Mouse (Mus musculus) urinary bladder, postnatal 36 days (tissue): ENCODE data around the gene Thy1.

ENCODE experiments used
- DNase-seq, 2 experiments: peaks; one replicate each; pipeline ENCODE4 v3.0.0; 2022; ENCODE audit warnings: low spot score in 2 of 2, mixed read lengths in 1 of 2

The Thy1 gene

DNA sequence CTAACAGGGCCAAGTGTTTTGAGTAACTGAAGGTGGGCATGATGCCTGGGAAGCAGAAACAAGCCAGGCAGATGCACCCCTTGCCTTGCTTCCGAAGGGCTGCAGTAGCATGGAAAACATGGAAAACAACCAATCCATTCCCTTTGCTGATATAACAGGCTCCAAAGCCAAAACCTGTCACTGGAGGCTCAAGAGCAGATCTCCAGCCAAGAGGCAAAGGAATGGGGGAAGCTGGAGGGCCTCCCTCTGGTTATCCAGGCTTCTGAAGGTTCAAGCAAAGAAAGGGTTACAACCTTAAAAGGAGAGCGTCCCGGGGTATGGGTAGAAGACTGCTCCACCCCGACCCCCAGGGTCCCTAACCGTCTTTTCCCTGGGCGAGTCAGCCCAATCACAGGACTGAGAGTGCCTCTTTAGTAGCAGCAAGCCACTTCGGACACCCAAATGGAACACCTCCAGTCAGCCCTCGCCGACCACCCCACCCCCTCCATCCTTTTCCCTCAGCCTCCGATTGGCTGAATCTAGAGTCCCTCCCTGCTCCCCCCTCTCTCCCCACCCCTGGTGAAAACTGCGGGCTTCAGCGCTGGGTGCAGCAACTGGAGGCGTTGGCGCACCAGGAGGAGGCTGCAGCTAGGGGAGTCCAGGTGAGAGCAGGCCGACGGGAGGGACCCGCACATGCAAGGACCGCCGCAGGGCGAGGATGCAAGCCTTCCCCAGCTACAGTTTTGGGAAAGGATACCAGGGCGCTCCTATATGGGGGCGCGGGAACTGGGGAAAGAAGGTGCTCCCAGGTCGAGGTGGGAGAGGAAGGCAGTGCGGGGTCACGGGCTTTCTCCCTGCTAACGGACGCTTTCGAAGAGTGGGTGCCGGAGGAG lies at the start of gene Thy1:
Gene Thy1 (plus strand): TSS at position 549 of the 872 bp plus-strand sequence.
- peak in 1 of 2 experiments; percentile 29 for DNase-seq

DNA sequence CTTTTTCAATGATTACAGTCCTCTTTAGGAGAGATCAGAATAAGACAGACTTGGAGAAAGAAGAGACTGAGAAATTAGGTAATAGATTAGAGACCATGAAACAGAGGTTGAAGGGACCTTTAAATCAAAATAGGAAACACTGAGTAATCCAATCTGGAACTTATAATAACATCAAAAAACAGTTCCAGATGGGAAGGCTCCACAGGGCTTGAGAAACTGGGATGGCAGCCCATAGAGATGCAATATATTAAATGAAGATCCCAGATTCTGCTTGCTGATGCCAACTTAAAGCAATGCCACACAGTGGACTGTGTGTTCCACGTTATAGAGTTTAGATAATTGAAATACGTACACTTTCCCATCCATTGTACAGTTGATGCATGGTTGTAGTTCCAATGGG lies 45.5 kb upstream of the Thy1 start:
- DNase-seq = no peak

DNA sequence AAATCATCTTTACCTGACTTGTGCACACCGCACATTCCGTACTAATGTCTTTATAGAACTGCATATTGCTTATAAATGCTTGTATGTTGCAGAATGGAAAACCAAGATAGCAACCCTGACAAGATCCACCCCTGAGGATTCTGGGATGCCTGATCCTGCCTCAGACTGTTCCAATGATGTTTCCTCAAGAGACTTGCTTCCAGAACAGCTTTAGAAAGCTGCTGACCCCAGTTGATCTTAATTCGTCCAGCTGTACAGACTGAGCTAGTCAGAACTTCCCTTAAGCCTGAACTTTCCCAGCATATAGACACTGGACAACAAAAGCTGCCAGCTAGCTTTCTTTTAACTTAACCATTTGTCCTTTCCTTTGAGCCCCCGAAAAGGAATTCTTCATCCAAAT lies 44.3 kb upstream of the Thy1 start:
- DNase-seq = no peak

DNA sequence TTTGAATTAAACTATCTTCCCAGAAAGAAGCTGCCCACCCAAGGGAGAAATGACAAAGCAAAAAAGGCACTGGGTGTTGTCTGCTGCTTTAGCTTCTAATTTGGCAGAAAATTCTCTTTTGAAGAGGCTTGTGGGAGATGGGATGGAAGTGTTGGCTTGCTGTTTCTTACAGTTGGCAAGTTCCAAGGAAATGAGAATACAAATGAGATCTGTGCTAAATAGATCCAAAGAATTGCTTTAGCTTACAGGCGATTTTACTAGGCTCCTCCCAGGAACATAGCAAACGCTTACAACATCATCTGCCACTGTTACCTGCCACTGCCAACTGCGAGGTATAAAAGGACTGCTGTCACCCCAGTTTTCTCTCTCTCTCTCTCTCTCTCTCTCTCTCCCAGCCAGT lies 38.8 kb upstream of the Thy1 start:
- DNase-seq = no peak

DNA sequence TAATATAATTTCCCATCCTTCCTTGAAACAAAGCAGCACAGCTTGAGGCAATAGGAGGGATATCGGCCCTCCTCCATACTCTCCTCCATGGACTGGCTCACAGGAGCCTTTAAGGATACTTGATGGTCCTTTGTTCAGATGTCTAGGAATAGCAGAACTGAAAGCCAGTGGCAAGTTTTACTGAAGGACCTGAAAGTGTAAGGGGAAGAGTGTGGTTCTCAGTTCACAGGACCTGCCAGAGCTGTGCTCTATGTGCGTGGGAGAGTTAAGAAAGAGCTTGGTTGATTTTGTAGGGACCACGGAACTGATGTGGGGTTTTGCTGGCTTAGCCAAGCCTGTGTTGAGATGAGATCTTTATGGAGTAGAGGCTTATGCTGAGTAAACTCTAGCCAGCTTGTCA lies 37.9 kb upstream of the Thy1 start:
- no peak for DNase-seq

DNA sequence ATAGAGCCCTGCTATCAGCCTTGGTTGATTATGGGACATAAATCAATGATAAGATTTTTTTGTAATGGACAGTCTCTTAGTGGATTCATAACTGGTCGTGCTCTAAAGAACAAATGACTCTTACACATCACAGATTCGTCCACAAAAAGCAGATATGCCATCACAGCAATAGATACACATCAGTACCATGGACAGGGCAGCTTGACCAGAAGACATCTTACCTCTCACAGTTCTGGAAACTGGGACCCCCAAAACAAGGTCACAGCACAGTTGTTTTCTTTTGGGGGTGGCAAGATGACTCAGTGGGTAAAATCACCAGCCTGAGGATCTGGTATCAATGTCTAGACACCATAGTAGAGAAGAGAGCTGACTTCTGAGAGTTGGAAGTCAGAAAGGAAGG lies 35.9 kb upstream of the Thy1 start:
- DNase-seq = no peak

DNA sequence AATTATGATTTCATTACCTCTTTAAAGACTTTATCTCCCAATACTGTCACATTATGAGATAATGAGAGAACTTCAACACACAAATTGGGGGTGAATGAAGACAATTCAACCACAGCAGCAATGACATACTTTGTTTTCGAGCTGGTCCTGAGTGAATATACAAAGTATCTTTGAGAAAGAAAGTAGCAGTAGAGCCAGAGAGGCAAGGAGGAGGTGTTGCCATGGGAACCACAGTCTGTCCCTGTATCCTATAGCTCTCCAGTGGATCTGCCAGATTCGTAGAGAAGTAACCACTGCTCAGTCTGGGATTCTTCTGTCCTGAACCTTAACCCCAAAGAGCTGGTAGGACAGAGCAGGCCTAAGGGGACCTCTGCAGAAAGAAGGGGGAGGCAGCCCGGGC lies 35.2 kb upstream of the Thy1 start:
- DNase-seq = no peak

DNA sequence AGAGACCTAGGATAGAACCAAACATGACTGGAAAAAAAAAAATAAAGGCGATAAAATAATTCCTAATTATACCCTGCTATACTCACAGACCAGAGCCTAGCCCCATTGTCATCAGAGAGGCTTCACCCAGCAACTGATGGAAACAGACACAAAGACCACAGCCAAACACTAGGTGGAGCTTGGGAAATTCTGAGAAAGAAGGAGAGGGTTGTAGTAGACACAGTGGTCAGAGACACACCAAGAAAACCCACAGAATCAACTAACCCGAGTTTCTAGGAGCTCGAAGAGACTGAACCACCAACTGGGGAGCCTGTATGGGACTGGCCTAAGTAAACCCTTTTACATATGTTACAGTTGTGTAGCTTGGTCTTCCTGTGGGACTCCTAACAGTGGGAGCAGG lies 32.3 kb upstream of the Thy1 start:
- no peak for DNase-seq

DNA sequence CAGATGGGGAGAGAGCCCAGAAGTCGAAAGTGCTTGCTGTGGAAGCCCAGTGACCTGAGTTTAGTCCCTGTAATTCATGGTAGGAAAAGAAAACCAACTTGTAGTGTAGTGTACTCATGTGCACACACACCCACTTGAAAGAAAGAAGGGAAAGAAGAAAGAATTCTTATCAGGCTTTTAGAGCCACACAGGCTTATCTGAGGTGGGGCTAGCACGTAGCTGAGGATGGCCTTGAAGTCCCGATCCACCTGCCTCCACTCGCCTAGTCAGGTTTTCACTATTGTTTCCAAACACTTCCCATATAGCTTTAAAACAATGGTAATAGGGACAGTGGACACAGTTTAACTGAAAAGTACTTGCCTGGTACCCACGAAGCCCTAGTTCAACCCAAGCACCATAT lies 31.5 kb upstream of the Thy1 start:
- no peak for DNase-seq

DNA sequence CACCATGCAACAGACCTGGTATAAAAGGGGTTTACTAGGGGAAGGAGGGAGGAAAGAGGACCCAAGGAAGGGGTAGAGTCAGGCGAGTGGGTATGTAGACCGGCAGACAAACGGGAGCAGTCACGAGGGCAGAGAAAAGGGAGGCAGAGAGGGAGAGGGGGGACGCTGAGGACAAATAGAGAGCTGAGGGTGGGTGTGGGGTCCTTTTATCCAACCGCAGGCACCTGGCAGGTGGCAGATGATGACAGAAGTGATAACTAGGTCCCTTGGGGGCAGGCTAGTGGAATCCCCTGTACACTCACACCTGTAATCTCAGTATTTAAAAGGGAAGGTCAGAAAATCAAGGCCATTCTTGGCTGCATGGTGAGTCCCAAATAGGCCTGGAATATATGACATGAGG lies 31.0 kb upstream of the Thy1 start:
- DNase-seq = no peak

DNA sequence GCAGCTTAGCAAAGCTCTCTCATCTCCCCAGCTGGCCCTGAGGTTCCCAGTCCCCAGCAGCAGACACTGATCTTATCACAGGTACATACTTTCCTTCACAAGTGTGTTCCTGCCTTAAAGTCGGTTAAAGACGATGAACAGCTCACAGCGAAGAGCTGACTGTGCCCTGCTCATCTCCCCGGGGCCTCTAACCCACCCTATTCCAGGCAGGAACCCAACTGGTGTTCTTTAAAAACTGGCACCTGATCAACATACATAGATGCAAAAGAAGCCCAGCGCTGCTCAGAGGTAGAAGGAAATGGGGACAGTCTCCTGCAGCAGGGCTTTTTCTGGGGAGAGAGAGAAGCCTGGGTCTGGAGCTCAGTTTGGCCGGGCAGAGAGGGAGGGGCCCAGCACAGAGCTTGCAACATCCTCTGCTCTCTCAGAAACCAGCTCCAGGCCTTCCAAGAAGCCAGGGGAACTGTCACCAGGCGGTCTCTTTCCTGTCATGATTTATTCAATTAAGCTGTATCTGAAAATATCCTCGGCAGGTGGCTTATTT lies 30.4 kb upstream of the Thy1 start:
- peak in 1 of 2 experiments; percentile 31 for DNase-seq

DNA sequence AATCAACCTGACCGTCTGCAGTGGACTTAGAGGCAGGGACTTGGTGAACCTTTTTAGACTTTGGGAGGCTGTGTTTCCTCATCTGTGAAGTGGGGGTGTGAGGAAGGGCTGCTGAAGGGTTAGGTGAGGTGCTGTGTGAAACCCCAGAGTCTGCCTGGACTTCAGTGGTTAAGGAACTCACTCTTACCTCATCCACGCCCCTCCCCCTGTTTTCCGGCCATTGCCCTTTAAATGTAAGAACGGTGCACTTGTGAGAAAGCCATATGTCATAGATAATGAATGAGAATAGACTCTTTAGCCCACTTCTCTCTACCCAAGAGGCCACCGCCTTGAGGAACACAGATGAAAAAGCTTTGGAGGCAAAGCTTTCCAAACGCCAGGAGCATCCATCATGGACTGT lies 29.4 kb upstream of the Thy1 start:
- no peak for DNase-seq

DNA sequence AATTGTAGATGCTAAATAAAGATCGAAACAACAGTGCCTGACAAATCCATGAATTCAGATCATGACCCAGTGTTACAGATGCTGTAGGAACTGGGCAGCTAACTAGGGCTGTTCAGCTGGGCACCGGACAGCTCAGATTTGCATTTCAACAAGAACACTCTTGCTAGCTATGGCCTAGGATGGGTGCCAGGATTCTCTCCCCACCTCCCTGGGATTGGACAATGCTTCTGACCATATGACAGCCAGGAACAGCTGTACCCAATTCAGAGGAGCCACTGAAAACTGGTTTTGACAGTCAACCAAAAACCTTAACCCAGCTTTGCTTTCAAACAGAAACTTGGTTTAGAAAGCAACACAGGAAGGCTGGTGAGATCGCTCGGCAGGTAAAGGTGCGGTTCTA lies 26.9 kb upstream of the Thy1 start:
- no peak for DNase-seq

DNA sequence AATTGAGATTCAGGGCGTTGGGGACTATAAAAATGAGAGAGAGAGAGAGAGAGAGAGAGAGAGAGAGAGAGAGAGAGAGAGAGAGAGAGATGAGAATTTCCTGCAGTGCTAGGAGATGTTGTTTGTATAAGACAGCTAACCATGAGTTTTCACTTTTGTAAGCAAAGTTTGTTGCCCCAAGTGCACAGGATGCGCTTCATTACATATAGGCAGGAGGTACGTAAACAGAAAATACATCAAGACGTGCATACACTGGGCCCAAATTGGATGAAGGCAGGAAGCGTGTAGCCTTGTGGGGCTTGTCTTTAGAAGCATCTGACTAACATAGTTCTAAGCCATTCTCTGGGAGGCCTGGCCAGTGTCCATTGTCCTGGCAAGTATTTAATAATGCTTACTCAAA lies 25.3 kb upstream of the Thy1 start:
- no peak for DNase-seq

DNA sequence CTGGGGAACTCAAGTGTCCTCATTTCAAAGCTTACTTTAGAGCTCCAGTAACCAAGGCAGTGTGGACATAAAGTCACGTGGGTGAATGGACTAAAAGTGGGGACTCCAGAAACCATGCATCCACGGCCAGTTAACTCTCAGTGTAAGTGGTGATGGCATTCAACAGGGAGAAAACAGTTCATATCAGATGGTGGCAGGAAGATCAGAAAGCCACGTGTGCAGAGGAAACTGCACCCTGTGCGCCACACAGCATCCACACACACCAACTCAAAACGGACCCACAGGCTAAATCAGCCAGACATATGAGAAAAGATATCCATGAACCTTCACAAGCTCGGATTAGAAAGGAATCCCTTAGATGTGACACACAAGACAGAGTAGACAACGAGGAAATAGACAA lies 23.2 kb upstream of the Thy1 start:
- no peak for DNase-seq

DNA sequence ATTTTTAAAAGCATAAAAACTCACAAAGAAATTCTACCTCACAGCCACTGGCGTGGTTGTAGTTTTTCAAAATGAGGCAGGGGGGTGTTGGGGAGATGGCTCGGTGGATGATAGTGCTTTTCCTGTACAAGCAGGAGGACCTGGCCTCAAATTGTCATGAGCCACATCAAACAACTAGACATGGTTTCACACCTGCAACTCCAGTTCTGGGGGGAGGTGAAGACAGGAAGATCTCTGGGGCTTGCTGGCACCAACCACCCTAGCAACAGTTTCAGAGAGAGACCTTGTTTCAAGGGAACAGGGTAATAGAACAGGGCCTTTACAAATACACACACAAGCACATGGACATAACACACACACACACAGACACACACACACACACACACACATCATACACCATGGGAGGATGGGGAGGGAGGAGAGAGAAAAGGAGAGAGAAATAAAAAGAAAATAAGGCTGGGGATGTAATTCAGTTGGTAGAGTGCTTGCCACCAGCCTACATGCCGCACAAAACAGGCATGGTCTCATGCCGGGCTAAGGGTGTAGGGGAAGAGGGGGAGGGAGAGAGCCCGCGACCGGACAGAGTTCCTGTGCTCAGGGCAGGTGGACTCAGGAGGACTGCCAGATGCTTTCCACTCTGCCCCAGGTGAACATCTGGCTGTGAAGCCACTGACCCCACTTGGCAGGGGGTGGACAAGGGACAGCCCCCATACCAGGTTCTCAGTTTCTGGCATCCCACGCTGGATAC lies 20.9 kb upstream of the Thy1 start:
- DNase-seq = no peak

DNA sequence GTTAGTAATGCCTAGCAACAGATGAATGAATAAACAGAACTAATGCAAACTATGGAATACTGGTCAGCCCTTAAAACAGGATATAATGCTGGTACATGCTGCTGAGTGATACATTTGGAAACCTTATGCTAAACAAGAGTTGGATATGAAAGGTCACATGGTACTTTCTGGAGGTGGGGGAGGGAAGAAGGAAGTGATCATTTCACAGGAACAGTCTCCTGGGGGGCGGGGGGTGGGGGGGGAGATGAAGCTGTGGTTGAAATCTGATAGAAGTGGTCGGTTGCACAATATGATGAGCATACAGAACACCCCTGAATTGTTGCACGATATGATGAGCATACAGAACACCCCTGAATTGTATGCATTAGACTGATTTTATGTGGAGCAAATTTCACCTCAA lies 19.1 kb upstream of the Thy1 start:
- no peak for DNase-seq

DNA sequence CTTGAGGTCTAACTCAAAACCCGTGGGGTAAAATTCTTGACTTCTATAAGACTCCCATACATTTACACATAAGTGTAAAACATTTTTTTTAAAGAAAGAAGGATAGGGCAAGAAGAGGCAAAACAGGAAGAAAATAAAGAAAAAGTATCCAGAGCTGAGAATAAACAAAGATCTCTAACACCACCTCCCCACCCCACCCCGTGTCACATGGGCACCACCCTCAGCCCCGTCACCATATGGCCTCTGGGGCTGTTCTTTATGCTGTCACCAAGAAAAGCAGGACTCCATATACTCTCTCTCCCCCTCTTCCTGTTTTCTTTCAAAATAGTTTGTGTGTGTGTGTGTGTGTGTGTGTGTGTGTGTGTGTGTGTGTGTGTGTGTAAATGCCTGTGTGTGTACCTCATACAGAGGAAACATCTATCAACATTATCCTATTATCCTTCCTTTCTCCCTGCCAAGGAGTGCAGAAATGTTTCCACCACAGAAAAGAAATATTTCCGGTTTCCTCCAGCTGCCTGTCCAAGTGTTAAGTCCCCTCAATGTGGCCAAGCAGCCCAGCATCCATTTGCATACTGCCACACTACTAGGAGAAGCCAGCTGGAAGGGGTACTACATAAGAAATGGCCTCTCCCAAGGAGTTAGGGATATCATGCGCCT lies 13.5 kb upstream of the Thy1 start:
- DNase-seq = no peak

DNA sequence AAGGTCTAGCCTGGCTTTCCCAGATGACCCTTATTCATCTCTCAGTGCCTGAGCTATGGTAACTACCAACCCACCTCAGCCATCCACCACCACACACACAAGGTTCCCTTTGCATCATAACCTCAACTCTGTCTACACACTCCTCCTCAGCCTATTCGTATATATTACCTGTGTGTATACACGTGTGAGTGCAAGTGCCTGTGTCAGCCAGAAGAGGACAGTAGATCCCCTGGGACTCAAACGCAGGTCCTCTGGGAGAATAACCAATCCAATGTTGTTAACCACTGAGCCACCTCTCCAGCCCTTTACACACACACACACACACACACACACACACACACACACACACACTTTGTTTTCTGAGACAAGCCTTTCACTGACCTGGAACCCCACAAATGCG lies 12.5 kb upstream of the Thy1 start:
- DNase-seq = no peak

DNA sequence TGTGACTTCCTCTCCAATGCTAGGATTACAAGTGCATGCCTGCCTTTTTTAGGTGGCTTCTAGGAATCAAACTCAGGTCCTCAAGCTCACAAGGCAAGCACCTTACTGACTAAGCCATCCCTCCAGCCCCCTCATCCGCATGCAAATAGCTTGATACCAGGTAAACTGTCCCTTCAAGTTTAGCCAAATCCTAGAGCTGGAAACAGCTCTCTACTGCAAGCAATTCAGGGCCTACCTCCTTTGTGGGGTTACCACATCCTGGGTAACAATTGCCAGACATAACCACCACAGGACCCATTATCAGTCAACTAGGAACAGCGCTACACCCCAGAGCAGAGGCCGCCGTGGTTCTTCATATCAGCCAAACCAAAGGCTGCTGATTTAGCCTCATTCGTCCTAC lies 12.1 kb upstream of the Thy1 start:
- DNase-seq = no peak

DNA sequence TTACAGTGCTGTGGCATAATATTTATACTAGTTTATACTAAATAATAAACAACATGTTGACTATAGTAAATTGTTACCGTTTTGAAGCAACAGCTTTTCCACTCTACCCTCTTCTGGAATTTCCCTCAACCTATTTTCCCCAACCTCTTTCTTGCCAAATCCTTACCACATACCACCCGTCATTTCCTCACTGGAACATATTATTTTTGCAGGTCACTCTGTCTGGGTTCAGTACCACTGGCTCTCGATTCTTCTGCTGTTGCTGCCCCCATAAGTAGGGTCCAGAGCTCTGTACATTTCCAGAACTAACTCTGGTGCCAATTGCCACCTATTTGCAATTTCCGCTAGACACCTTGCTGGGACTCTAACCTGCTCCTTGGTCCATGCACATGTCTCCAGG lies 11.2 kb upstream of the Thy1 start:
- no peak for DNase-seq

DNA sequence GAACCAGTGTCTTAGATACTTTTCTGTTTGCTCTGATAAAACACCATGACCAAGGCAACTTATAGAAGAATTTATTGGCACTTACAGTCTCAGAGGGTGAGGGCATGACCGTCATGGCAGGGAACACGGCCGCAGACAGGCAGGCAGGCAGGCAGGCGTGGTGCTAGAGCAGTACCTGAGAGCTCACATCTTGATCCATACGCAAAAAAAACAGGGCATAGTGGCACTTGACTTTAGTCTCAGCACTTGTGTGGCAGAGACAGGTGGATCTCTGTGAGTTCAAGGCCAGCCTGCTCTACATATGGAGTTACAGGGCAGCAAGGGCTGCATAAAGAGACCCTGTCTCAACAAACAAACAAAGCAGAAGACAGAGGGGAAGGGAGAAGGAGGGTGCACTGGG lies 9.9 kb upstream of the Thy1 start:
- no peak for DNase-seq
